In genomic region chr14:57385667-57386066, GRCm38 (mm10) we compare ENCODE assay signal across 27 mouse cellular contexts.
"Had no signal": no experiment of that assay in that cellular context is flagged by ENCODE, and none has a peak within 500 bp of the region (broad histone marks: within the 10 kb centered on the region; RNA-seq: fewer than 3 reads in every experiment).

No protein-coding gene starts in this region.

- H3K4me1 ChIP-seq: hindbrain, embryonic 12.5 days had no signal

- H3K4me2 ChIP-seq: heart, embryonic 12.5 days; hindbrain, embryonic 12.5 days; hindbrain, embryonic 14.5 days; kidney, embryonic 15.5 days; limb, embryonic 13.5 days; limb, embryonic 15.5 days; liver, embryonic 12.5 days had no signal

- H3K9ac ChIP-seq: heart, embryonic 12.5 days; hindbrain, embryonic 12.5 days; hindbrain, embryonic 14.5 days; kidney, embryonic 15.5 days; limb, embryonic 13.5 days; limb, embryonic 15.5 days; liver, embryonic 12.5 days; liver, embryonic 14.5 days had no signal

- H3K9me3 ChIP-seq: heart, embryonic 10.5 days; heart, embryonic 12.5 days; hindbrain, embryonic 10.5 days; hindbrain, embryonic 12.5 days; kidney, embryonic 15.5 days; limb, embryonic 13.5 days; limb, embryonic 15.5 days; liver, embryonic 12.5 days had no signal

- H3K27ac ChIP-seq: gastrocnemius, adult 2 months; heart, adult 2 months; heart, embryonic 10.5 days; hindbrain, embryonic 10.5 days; hindbrain, embryonic 12.5 days; hindbrain, embryonic 14.5 days; kidney, embryonic 15.5 days; kidney, postnatal 0 days; layer of hippocampus, adult 2 months; limb, embryonic 13.5 days; limb, embryonic 15.5 days; liver, embryonic 12.5 days; liver, embryonic 14.5 days had no signal

- H3K4me3 ChIP-seq: gastrocnemius, adult 2 months; heart, adult 2 months; heart, embryonic 10.5 days; heart, embryonic 12.5 days; hindbrain, embryonic 10.5 days; hindbrain, embryonic 12.5 days; kidney, embryonic 15.5 days; layer of hippocampus, adult 2 months; limb, embryonic 13.5 days; limb, embryonic 15.5 days; liver, embryonic 12.5 days had no signal

- ATAC-seq: hindbrain, embryonic 16.5 days; inflammation-experienced regulatory T-cells, adult 6 months; liver, embryonic 12.5 days had no signal

- H3K36me3 ChIP-seq: heart, embryonic 10.5 days; heart, embryonic 12.5 days; hindbrain, embryonic 10.5 days; hindbrain, embryonic 12.5 days; kidney, embryonic 15.5 days; limb, embryonic 13.5 days; limb, embryonic 15.5 days; liver, embryonic 12.5 days had no signal

- H3K27me3 ChIP-seq: heart, embryonic 12.5 days; hindbrain, embryonic 12.5 days; kidney, embryonic 15.5 days; limb, embryonic 13.5 days; limb, embryonic 15.5 days; liver, embryonic 12.5 days had no signal

- DNase-seq: gastrocnemius, adult 2 months; gastrocnemius, postnatal 14 days; gastrocnemius, postnatal 36 days; heart, adult 11 months; heart, adult 2 months; heart, postnatal 10 days; heart, postnatal 4 days; kidney, adult 11 months; kidney, adult 2 months; kidney, adult 9 months; kidney, postnatal 14 days; kidney, postnatal 36 days; left cerebral cortex, postnatal 4 days had no signal
